Mouse (Mus musculus) activated CD4-positive, CD25-positive, alpha-beta regulatory T cell, adult 4 months (primary cell): Measurements from ENCODE around the gene 4931428F04Rik. TPM values are rescaled to one million over a fixed set of nuclear protein-coding genes. Genes with fewer than 3 reads are reported as not detected.

Source experiments
- polyA plus RNA-seq, 2 experiments: library from polyadenylated mRNA; unstranded; fragments of 100-300 nt; shearing (Covaris generic); gene quantifications; one replicate each; pipeline ENCODE4 v1.2.1; 2017

4931428F04Rik gene
- polyA plus RNA-seq, 2 experiments from 2014 or later = 0.79 to 1.1 TPM

Other genes with a start within 250 kb of the 4931428F04Rik start
- gene Ces3a, start 241.3 kb downstream of the 4931428F04Rik start, polyA plus RNA-seq = not detected
- gene Ces3b, start 206.1 kb downstream of the 4931428F04Rik start, polyA plus RNA-seq = not detected
- gene Ces4a, start 158.1 kb downstream of the 4931428F04Rik start, polyA plus RNA-seq = not detected
- gene Cbfb, start 119.2 kb downstream of the 4931428F04Rik start, polyA plus RNA-seq = 10 to 100 TPM; 34.0 to 49.2 TPM
- gene D230025D16Rik, start 64.7 kb downstream of the 4931428F04Rik start, polyA plus RNA-seq = 10 to 100 TPM; 12.0 to 17.4 TPM
- gene B3gnt9, start 34.7 kb downstream of the 4931428F04Rik start, polyA plus RNA-seq = under 1 TPM; 0.42 to 0.62 TPM
- 10 to 100 TPM; 54.2 to 64.6 TPM for gene Tradd, start 25.3 kb downstream of the 4931428F04Rik start, polyA plus RNA-seq
- 10 to 100 TPM; 17.7 to 24.2 TPM for gene Fbxl8, start 25.2 kb downstream of the 4931428F04Rik start, polyA plus RNA-seq
- gene Hsf4, start 20.1 kb downstream of the 4931428F04Rik start, polyA plus RNA-seq = under 1 TPM; 0.31 to 0.37 TPM
- not detected for gene Nol3, start 13.7 kb downstream of the 4931428F04Rik start, polyA plus RNA-seq
- gene Exoc3l, start 6.2 kb upstream of the 4931428F04Rik start, polyA plus RNA-seq = 1 to 10 TPM in 1 of 2 experiments, under 1 TPM in 1; 0.54 to 2.0 TPM
- gene E2f4, start 7.8 kb upstream of the 4931428F04Rik start, polyA plus RNA-seq = 10 to 100 TPM; 49.1 to 64.7 TPM
- gene Elmo3, start 15.7 kb upstream of the 4931428F04Rik start, polyA plus RNA-seq = 1 to 10 TPM; 6.6 to 7.4 TPM
- gene Lrrc29, start 36.4 kb upstream of the 4931428F04Rik start, polyA plus RNA-seq = 1 to 10 TPM; 1.4 to 2.7 TPM
- 100 to 1,000 TPM; 160 to 182 TPM for gene Tmem208, start 36.5 kb upstream of the 4931428F04Rik start, polyA plus RNA-seq
- 1 to 10 TPM; 2.9 to 3.1 TPM for gene Fhod1, start 58.1 kb upstream of the 4931428F04Rik start, polyA plus RNA-seq
- under 1 TPM; 0.24 to 0.44 TPM for gene Slc9a5, start 59.0 kb upstream of the 4931428F04Rik start, polyA plus RNA-seq
- gene Plekhg4, start 83.4 kb upstream of the 4931428F04Rik start, polyA plus RNA-seq = under 1 TPM in 1 of 2 experiments, not detected in 1; 0.20 TPM
- not detected for gene Kctd19, start 123.6 kb upstream of the 4931428F04Rik start, polyA plus RNA-seq
- not detected for gene Lrrc36, start 123.7 kb upstream of the 4931428F04Rik start, polyA plus RNA-seq
- under 1 TPM; 0.50 to 0.60 TPM for gene Tppp3, start 181.7 kb upstream of the 4931428F04Rik start, polyA plus RNA-seq
- under 1 TPM; 0.43 to 0.62 TPM for gene Zdhhc1, start 207.0 kb upstream of the 4931428F04Rik start, polyA plus RNA-seq
- gene Hsd11b2, start 228.9 kb upstream of the 4931428F04Rik start, polyA plus RNA-seq = not detected